Mouse (Mus musculus): Measurements from ENCODE around the gene Gast. TPM values are rescaled to one million over a fixed set of nuclear protein-coding genes. Genes with fewer than 3 reads are reported as not detected.
"Not testable (repeated sequence)": the region's sequence is repeated elsewhere in the genome, so short reads cannot be mapped to it uniquely, and the experiment has no call there.

Gast gene
- polyA plus RNA-seq, 1 experiment from 2014 or later: not detected

GRCm38 (mm10) chr11:100355151-100355951 is 21.1 kb downstream of the Gast start:
- peak overlapping the region; percentile 59 for H3K4me2 ChIP-seq (ENCODE audit: low read length)
- H3K4me1 ChIP-seq (ENCODE audit: control insufficient read depth, insufficient read depth, low read depth, low read length): peaks cover 16% of the 10 kb centered on the region
- peak overlapping the region; percentile 75 for H3K9ac ChIP-seq (ENCODE audit: low read depth, low read length)
- H3K36me3 ChIP-seq (ENCODE audit: control insufficient read depth, insufficient read depth, low read length): no peaks in the 10 kb centered on the region; the same call in 1 of the 2 replicates
- no peaks in the 10 kb centered on the region for H3K27me3 ChIP-seq (replicated peaks; ENCODE audit: control insufficient read depth, insufficient read depth, low read length)
- peak; percentile 34 for ATAC-seq
- peak overlapping the region; percentile 74 for H3K27ac ChIP-seq (ENCODE audit: low read depth, low read length)
- no peaks in the 10 kb centered on the region for H3K9me3 ChIP-seq (ENCODE audit: control insufficient read depth, low read length)
- peak overlapping the region; percentile 64 for H3K4me3 ChIP-seq (ENCODE audit: low read length)
- under 1% methylated on average over 51 of the region's 54 CpGs for WGBS

- H3K27ac ChIP-seq (ENCODE audit: low read depth, low read length): peak within 1 kb of the TSS; percentile 74
- peak within 1 kb of the TSS; percentile 64 for H3K4me3 ChIP-seq (ENCODE audit: low read length)
- 1% methylated on average over 49 of the region's 49 CpGs for WGBS
- H3K4me1 ChIP-seq (ENCODE audit: control insufficient read depth, insufficient read depth, low read depth, low read length): peaks cover 16% of the 10 kb centered on the region
- H3K27me3 ChIP-seq (replicated peaks; ENCODE audit: control insufficient read depth, insufficient read depth, low read length): no peaks in the 10 kb centered on the region
- peak; percentile 81 for ATAC-seq
- no peaks in the 10 kb centered on the region; the same call in 1 of the 2 replicates for H3K36me3 ChIP-seq (ENCODE audit: control insufficient read depth, insufficient read depth, low read length)
- H3K9ac ChIP-seq (ENCODE audit: low read depth, low read length): peak within 1 kb of the TSS; percentile 75
- H3K9me3 ChIP-seq (ENCODE audit: control insufficient read depth, low read length): no peaks in the 10 kb centered on the region
- H3K4me2 ChIP-seq (ENCODE audit: low read length): peak within 1 kb of the TSS; percentile 59
Measured at GRCm38 (mm10) chr11:100355972-100356818, 22.0 kb downstream of the Gast start, which contains the start of gene Hap1. Gene Hap1, minus strand, starts transcription at chr11:100356128.

- no peaks in the 10 kb centered on the region; the same call in 1 of the 2 replicates for H3K36me3 ChIP-seq (ENCODE audit: control insufficient read depth, insufficient read depth, low read length)
- no peaks in the 10 kb centered on the region for H3K27me3 ChIP-seq (replicated peaks; ENCODE audit: control insufficient read depth, insufficient read depth, low read length)
- H3K9ac ChIP-seq (ENCODE audit: low read depth, low read length): peak overlapping the region; percentile 75
- H3K9me3 ChIP-seq (ENCODE audit: control insufficient read depth, low read length): no peaks in the 10 kb centered on the region
- peak overlapping the region; percentile 59 for H3K4me2 ChIP-seq (ENCODE audit: low read length)
- ATAC-seq: no peak
- H3K4me3 ChIP-seq (ENCODE audit: low read length): peak overlapping the region; percentile 64
- peaks cover 14% of the 10 kb centered on the region for H3K4me1 ChIP-seq (ENCODE audit: control insufficient read depth, insufficient read depth, low read depth, low read length)
- WGBS: 20% methylated on average over 9 of the region's 9 CpGs
- peak overlapping the region; percentile 74 for H3K27ac ChIP-seq (ENCODE audit: low read depth, low read length)
Measured at GRCm38 (mm10) chr11:100356819-100357211, 22.6 kb downstream of the Gast start.

- Histone ChIP-seq H3K36me3 (ENCODE audit: control insufficient read depth, insufficient read depth, low read length) (no peaks in the 10 kb centered on the region; the same call in 1 of the 2 replicates), H3K27ac (ENCODE audit: low read depth, low read length) (no peak overlapping the region), H3K4me2 (ENCODE audit: low read length) (no peak overlapping the region), H3K9me3 (ENCODE audit: control insufficient read depth, low read length) (no peaks in the 10 kb centered on the region), H3K9ac (ENCODE audit: low read depth, low read length) (no peak overlapping the region), H3K27me3 (replicated peaks; ENCODE audit: control insufficient read depth, insufficient read depth, low read length) (no peaks in the 10 kb centered on the region), H3K4me1 (ENCODE audit: control insufficient read depth, insufficient read depth, low read depth, low read length) (peaks cover 9% of the 10 kb centered on the region; the same call in 1 of the 2 replicates), H3K4me3 (ENCODE audit: low read length) (no peak overlapping the region)
- WGBS: 57% methylated on average over 5 of the region's 5 CpGs
- no peak for ATAC-seq
Measured at GRCm38 (mm10) chr11:100357408-100357807, 23.2 kb downstream of the Gast start.

DNA sequence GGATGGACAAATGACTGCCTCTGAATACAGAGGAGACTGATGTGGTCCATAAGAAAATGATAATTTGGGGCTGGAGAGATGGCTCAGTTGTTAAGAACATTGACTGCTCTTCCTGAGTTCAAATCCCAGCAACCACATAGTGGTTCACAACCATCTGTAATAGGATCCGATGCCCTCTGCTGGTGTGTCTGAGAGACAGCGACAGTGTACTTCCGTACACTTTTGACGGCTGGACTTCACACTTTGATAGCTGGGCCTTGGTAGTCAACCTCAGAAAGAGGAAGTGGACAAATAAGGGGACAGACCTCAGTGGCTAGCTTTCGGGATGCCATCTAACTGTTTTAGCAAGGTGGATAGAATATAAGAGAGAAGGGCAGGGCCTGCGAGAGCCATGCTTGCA is 26.0 kb downstream of the Gast start:
- no peak overlapping the region for H3K9ac ChIP-seq (ENCODE audit: low read depth, low read length)
- no peak overlapping the region for H3K4me3 ChIP-seq (ENCODE audit: low read length)
- no peaks in the 10 kb centered on the region for H3K36me3 ChIP-seq (ENCODE audit: control insufficient read depth, insufficient read depth, low read length)
- ATAC-seq: no peak
- H3K4me2 ChIP-seq (ENCODE audit: low read length): no peak overlapping the region
- whole genome bisulfite sequencing: 83% methylated on average over 6 of the region's 6 CpGs
- no peaks in the 10 kb centered on the region for H3K27me3 ChIP-seq (replicated peaks; ENCODE audit: control insufficient read depth, insufficient read depth, low read length)
- no peak overlapping the region for H3K27ac ChIP-seq (ENCODE audit: low read depth, low read length)
- H3K4me1 ChIP-seq (ENCODE audit: control insufficient read depth, insufficient read depth, low read depth, low read length): peaks cover 6% of the 10 kb centered on the region
- H3K9me3 ChIP-seq (ENCODE audit: control insufficient read depth, low read length): no peaks in the 10 kb centered on the region

DNA sequence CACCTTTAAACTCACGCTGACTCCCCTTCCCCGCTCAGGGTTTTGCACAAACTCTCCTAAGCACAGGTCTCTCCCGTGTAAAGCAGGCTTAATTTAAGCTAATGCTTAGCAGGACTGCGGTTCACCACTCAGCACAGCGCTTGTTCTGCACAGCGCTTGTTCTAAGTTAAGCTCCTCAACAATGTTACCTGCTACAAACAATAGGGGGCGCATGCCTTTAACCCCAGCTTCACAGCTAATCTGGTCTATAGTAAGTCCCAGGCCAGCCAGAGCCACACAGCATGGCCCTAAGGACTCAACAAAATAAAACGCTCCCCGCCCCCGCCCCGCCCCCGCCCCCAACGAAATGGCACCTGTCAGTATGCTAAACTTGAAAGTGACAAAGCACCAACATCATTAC is 26.9 kb downstream of the Gast start:
- not testable (repeated sequence) for H3K36me3 ChIP-seq (ENCODE audit: control insufficient read depth, insufficient read depth, low read length); H3K27me3 ChIP-seq (replicated peaks; ENCODE audit: control insufficient read depth, insufficient read depth, low read length); H3K4me1 ChIP-seq (ENCODE audit: control insufficient read depth, insufficient read depth, low read depth, low read length); H3K27ac ChIP-seq (ENCODE audit: low read depth, low read length); H3K4me2 ChIP-seq (ENCODE audit: low read length); H3K4me3 ChIP-seq (ENCODE audit: low read length); ATAC-seq; H3K9me3 ChIP-seq (ENCODE audit: control insufficient read depth, low read length); H3K9ac ChIP-seq (ENCODE audit: low read depth, low read length)
- WGBS: no CpG with 5 or more reads among the region's 13 CpGs

GRCm38 (mm10) chr11:100362209-100362978 is 28.2 kb downstream of the Gast start:
- H3K9me3 ChIP-seq (ENCODE audit: control insufficient read depth, low read length): no peaks in the 10 kb centered on the region
- H3K36me3 ChIP-seq (ENCODE audit: control insufficient read depth, insufficient read depth, low read length): no peaks in the 10 kb centered on the region
- ATAC-seq: peak; percentile 51
- WGBS: 17% methylated on average over 8 of the region's 8 CpGs
- H3K27me3 ChIP-seq (replicated peaks; ENCODE audit: control insufficient read depth, insufficient read depth, low read length): no peaks in the 10 kb centered on the region
- H3K4me3 ChIP-seq (ENCODE audit: low read length): no peak overlapping the region
- peaks cover 6% of the 10 kb centered on the region for H3K4me1 ChIP-seq (ENCODE audit: control insufficient read depth, insufficient read depth, low read depth, low read length)
- H3K27ac ChIP-seq (ENCODE audit: low read depth, low read length): peak overlapping the region; percentile 23; the same call in 1 of the 2 replicates
- H3K9ac ChIP-seq (ENCODE audit: low read depth, low read length): peak overlapping the region; percentile 31
- no peak overlapping the region for H3K4me2 ChIP-seq (ENCODE audit: low read length)

- H3K27ac ChIP-seq (ENCODE audit: low read depth, low read length): peak overlapping the region; percentile 23; the same call in 1 of the 2 replicates
- no peaks in the 10 kb centered on the region for H3K27me3 ChIP-seq (replicated peaks; ENCODE audit: control insufficient read depth, insufficient read depth, low read length)
- ATAC-seq: peak; percentile 34
- H3K4me3 ChIP-seq (ENCODE audit: low read length): no peak overlapping the region
- H3K4me1 ChIP-seq (ENCODE audit: control insufficient read depth, insufficient read depth, low read depth, low read length): peaks cover 6% of the 10 kb centered on the region
- 15% methylated on average over 12 of the region's 12 CpGs for WGBS
- H3K36me3 ChIP-seq (ENCODE audit: control insufficient read depth, insufficient read depth, low read length): no peaks in the 10 kb centered on the region
- no peak overlapping the region for H3K4me2 ChIP-seq (ENCODE audit: low read length)
- no peaks in the 10 kb centered on the region for H3K9me3 ChIP-seq (ENCODE audit: control insufficient read depth, low read length)
- H3K9ac ChIP-seq (ENCODE audit: low read depth, low read length): no peak overlapping the region; the same call in 1 of the 2 replicates
Measured at GRCm38 (mm10) chr11:100362979-100363562, 28.9 kb downstream of the Gast start.
